Comparison of ENCODE assay signal across 11 mouse cellular contexts in the genomic region with DNA sequence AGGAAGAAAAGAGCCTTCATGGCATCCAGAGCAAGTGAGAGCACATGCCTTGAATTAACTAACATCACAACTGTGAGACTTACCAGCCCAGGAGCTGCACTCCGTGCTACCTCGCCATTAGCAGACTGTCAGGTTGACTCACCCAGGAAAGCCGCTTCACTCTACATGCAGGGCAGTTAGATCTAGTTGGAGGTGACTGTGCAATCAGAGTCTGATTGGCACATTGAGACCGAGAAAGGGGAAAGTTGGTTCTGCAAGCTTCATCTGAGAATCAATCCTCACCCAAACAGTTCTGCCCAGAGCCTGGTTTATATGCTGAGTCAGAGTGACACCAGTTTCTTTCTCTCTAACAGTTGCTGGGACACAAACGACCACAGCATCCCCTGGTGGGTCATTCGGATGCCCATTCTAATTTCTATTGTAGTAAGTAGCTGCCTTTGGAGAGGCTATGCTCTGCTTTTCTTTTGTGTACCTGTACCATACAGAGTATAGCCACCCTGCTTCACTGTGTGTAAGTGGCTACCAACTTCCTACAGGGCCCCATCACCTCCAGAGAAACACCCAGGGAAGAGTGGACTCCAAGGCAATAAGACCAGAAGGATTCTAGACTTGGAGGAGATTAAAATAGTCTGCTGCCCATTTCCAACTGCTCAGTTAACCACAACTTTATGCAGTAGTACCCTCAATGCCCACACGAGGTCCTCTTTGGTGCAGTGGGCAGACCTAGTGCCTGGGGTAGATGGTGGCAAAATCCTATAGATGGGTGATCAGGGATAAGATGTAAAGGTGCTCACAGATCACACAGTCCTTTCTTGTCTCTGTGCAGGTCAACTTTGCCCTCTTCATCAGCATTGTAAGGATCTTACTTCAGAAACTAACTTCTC.
A peak's percentile ranks its signal among the peaks of the same experiment; 100 is the strongest.
DNase-seq lines count a peak whose midpoint lies in the region; ATAC-seq and TF ChIP-seq lines count a peak whose summit lies in the region.
"Had no signal": no experiment of that assay in that cellular context is flagged by ENCODE, and none has a peak within 500 bp of the region (broad histone marks: within the 10 kb centered on the region; RNA-seq: fewer than 3 reads in every experiment).

No protein-coding gene starts in this region.

- DNase-seq in gastrocnemius, adult 2 months, result no peak
- no peak for DNase-seq in gastrocnemius, postnatal 25 days
- DNase-seq in right cerebral cortex, postnatal 25 days, result peak; percentile 2
- no peak for DNase-seq in right cerebral cortex, adult 18-20 months
- DNase-seq in urinary bladder, postnatal 36 days (ENCODE audit: low spot score in 2 of 2), result no peak
- DNase-seq in right cerebral cortex, postnatal 4 days, result no peak
- no peak for DNase-seq in forebrain, embryonic 14.5 days (ENCODE audit: low spot score)
- DNase-seq: forebrain, postnatal 0 days; heart, postnatal 10 days; liver had no signal

- TF ChIP-seq CTCF in gastrocnemius, adult 2 months (IDR thresholded peaks at IDR 0.05), result peak; percentile 34; the same call in 1 of the 2 replicates

- intact Hi-C loops in gastrocnemius, adult 2 months (cut with DNase I), result no loop called here

- no peak for ATAC-seq in forebrain, embryonic 14.5 days
- ATAC-seq: forebrain, postnatal 0 days had no signal

- H3K9ac ChIP-seq in forebrain, embryonic 14.5 days (ENCODE audit: low read length), result no peak overlapping the region
- H3K9ac ChIP-seq: forebrain, postnatal 0 days had no signal

- H3K27me3 ChIP-seq in megakaryocyte, embryonic 14.5 days (replicated peaks), result peaks cover 3% of the 10 kb centered on the region
- no peaks in the 10 kb centered on the region for H3K27me3 ChIP-seq in forebrain, embryonic 14.5 days (replicated peaks; ENCODE audit: control insufficient read depth, insufficient read depth, low read length)

- peaks cover 65% of the 10 kb centered on the region for H3K4me1 ChIP-seq in megakaryocyte, embryonic 14.5 days
- H3K4me1 ChIP-seq in forebrain, embryonic 14.5 days (ENCODE audit: control insufficient read depth, insufficient read depth, low read length), result no peaks in the 10 kb centered on the region

- no peak overlapping the region for H3K4me2 ChIP-seq in forebrain, embryonic 14.5 days (ENCODE audit: low read length)

- H3K4me3 ChIP-seq in gastrocnemius, adult 2 months, result no peak overlapping the region
- peak overlapping the region; percentile 72 for H3K4me3 ChIP-seq in megakaryocyte, embryonic 14.5 days (replicated peaks)
- no peak overlapping the region for H3K4me3 ChIP-seq in forebrain, embryonic 14.5 days (ENCODE audit: low read depth, low read length)

- peaks cover 8% of the 10 kb centered on the region; the same call in 1 of the 2 replicates for H3K9me3 ChIP-seq in megakaryocyte, embryonic 14.5 days
- H3K9me3 ChIP-seq in forebrain, embryonic 14.5 days (replicated peaks; ENCODE audit: control insufficient read depth, low read length), result no peaks in the 10 kb centered on the region

- H3K36me3 ChIP-seq in megakaryocyte, embryonic 14.5 days (replicated peaks; ENCODE audit: low read length), result peaks cover 6% of the 10 kb centered on the region
- no peaks in the 10 kb centered on the region for H3K36me3 ChIP-seq in forebrain, embryonic 14.5 days (ENCODE audit: control insufficient read depth, insufficient read depth, low read length)

- 70% methylated on average over 7 of the region's 7 CpGs for WGBS in forebrain, embryonic 14.5 days

- H3K27ac ChIP-seq in gastrocnemius, adult 2 months, result no peak overlapping the region
- H3K27ac ChIP-seq in forebrain, embryonic 14.5 days (ENCODE audit: low read depth, low read length), result no peak overlapping the region
